Mouse (Mus musculus) ZHBTc4 (cell line): ENCODE measurements around the gene Sox2.

Source experiments
- DNase-seq: peaks from one replicate; pipeline ENCODE4 v3.0.0-alpha.2; 2011; ENCODE audit warnings: low read depth, low spot score

Sox2 gene

GRCm38 (mm10) chr3:34649726-34650620 lies at the start of gene Sox2:
Sox2 (plus strand) TSS chr3:34650405.
- peak; percentile 96 for DNase-seq

- DNase-seq, result peak; percentile 60
Measured at GRCm38 (mm10) chr3:34601116-34601515, 49.1 kb upstream of the Sox2 start.

- no peak for DNase-seq
Measured at GRCm38 (mm10) chr3:34614107-34614506, 36.1 kb upstream of the Sox2 start.

- peak; percentile 56 for DNase-seq
Measured at GRCm38 (mm10) chr3:34615526-34615925, 34.7 kb upstream of the Sox2 start.

- DNase-seq, result no peak
Measured at GRCm38 (mm10) chr3:34618934-34619333, 31.3 kb upstream of the Sox2 start.

- no peak for DNase-seq
Measured at GRCm38 (mm10) chr3:34620121-34620520, 30.1 kb upstream of the Sox2 start.

- DNase-seq, result peak; percentile 16
Measured at GRCm38 (mm10) chr3:34624721-34625270, 25.4 kb upstream of the Sox2 start.

GRCm38 (mm10) chr3:34626521-34626920 lies 23.7 kb upstream of the Sox2 start:
- DNase-seq, result no peak

GRCm38 (mm10) chr3:34630031-34630430 lies 20.2 kb upstream of the Sox2 start:
- DNase-seq, result no peak

- DNase-seq, result no peak
Measured at GRCm38 (mm10) chr3:34630736-34631135, 19.5 kb upstream of the Sox2 start.

- DNase-seq, result peak; percentile 67
Measured at GRCm38 (mm10) chr3:34636958-34637357, 13.2 kb upstream of the Sox2 start.

- no peak for DNase-seq
Measured at GRCm38 (mm10) chr3:34637481-34637880, 12.7 kb upstream of the Sox2 start.

GRCm38 (mm10) chr3:34637926-34638325 lies 12.3 kb upstream of the Sox2 start:
- DNase-seq, result no peak

GRCm38 (mm10) chr3:34638344-34638743 lies 11.9 kb upstream of the Sox2 start:
- no peak for DNase-seq

- DNase-seq, result peak; percentile 85
Measured at GRCm38 (mm10) chr3:34639031-34639872, 11.0 kb upstream of the Sox2 start.

- no peak for DNase-seq
Measured at GRCm38 (mm10) chr3:34639873-34640270, 10.3 kb upstream of the Sox2 start.

- DNase-seq, result no peak
Measured at GRCm38 (mm10) chr3:34640276-34640675, 9.9 kb upstream of the Sox2 start.

GRCm38 (mm10) chr3:34640690-34641600 lies 9.3 kb upstream of the Sox2 start:
- DNase-seq, result peak; percentile 89

- no peak for DNase-seq
Measured at GRCm38 (mm10) chr3:34641756-34642497, 8.3 kb upstream of the Sox2 start.

- DNase-seq, result peak; percentile 84
Measured at GRCm38 (mm10) chr3:34642498-34642941, 7.7 kb upstream of the Sox2 start.
